Mouse (Mus musculus) spleen, adult 10 weeks (tissue): ENCODE results near the gene Trappc3. TPM values are rescaled to one million over a fixed set of nuclear protein-coding genes. Genes with fewer than 3 reads are reported as not detected.

Source experiments
- polyA plus RNA-seq: library from polyadenylated mRNA; stranded (reverse); fragments of 350-450 nt; fragmentation: Illumina TruSeq; extraction: RNeasy Lipid Tissue Mini Kit (QIAGEN cat#74804); gene quantifications from one replicate; pipeline ENCODE4 v1.2.3, GENCODE M21; 2015; ENCODE audit warnings: low replicate concordance; ENCODE audit not compliant: insufficient read depth

The Trappc3 gene
- polyA plus RNA-seq = 53.5 TPM

GRCm38 (mm10) chr4:126262119-126262807 is at the start of gene Trappc3:
Gene Trappc3 (plus strand): TSS chr4:126262325.

DNA sequence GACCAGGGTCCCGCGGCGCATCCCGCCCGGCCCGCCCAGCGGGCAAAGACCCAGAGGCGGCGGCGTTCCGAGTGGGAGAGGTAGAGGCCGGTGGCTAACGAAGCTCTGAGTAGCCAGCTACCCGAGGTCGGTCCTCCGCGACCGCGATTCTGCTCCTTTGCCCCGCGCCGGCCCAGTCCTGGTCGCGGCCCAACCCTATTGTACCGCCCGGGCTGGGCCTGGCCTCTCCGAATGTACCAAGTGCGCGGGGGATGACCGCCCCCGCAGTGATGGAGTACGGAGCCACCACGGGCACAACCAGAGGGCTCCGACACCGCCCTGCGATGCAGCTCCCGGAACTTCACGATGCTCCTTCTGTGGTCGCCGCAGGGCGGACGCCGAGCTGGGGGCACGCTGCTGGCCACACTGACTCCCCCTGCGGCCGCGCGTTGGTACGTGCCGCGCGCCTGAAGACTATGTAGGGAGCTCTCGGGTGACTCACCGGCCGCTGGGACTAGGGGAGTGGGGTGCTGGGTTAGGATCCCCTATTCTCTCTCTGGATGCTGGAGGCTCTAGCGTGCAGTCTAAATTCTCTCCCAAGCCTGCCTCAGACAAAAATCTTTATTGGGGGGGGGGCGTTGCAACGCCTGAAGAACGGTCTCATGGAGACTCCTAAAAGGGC is 5.9 kb upstream of the Trappc3 start, which contains the start of gene Map7d1:
Map7d1 (minus strand) TSS at position 213 of the 661 bp plus-strand sequence.

GRCm38 (mm10) chr4:126286492-126286891 is 24.4 kb downstream of the Trappc3 start, which contains the start of gene Col8a2:
Gene Col8a2 (plus strand): TSS chr4:126286793.

GRCm38 (mm10) chr4:126321111-126321853 is 59.2 kb downstream of the Trappc3 start, which contains the start of gene Adprhl2:
Gene Adprhl2 (minus strand): TSS chr4:126321703.

DNA sequence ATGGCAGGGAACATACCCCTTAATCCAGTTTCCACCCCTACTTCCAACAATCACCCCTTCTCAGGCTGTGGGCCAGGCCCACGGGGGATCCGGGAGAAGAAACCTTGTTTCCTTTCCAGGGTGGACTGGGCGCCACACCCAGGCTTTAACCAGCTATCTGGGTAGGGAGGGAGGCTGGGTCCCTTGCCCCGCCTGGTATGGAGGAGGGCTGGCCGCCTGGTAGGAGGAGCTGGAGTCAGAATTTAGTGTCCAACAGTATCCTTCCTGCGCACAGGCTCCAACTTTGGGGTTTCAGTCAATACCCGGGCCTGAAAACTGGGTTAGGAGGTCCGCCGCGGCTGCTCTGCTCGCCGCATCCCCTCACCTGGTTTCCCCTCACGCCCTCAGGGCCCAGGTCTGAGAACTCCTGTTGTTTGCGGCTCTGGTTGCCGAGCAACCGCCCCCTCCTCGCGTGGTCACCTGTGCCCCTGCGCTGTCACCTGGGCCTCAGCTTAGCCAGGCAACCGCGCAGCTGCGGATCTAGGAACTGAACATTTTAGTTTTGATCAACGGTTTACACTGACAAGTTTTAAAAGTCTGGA is 63.2 kb downstream of the Trappc3 start, which contains the start of gene Tekt2:
Tekt2 (minus strand) TSS at position 408 of the 581 bp plus-strand sequence.

Other genes with a start within 250 kb of the Trappc3 start
- gene Csf3r, start 237.8 kb upstream of the Trappc3 start, polyA plus RNA-seq = 39.9 TPM
- 68.2 TPM for gene Mrps15, start 215.4 kb upstream of the Trappc3 start, polyA plus RNA-seq
- 1.8 TPM for gene Oscp1, start 203.8 kb upstream of the Trappc3 start, polyA plus RNA-seq
- gene Lsm10, start 165.7 kb upstream of the Trappc3 start, polyA plus RNA-seq = 13.7 TPM
- 17.5 TPM for gene Stk40, start 158.4 kb upstream of the Trappc3 start, polyA plus RNA-seq
- 1.0 TPM for gene Eva1b, start 114.6 kb upstream of the Trappc3 start, polyA plus RNA-seq
- 1.6 TPM for gene Sh3d21, start 98.8 kb upstream of the Trappc3 start, polyA plus RNA-seq
- 350 TPM for gene Thrap3, start 59.6 kb upstream of the Trappc3 start, polyA plus RNA-seq
- 30.9 TPM for gene Map7d1, start 6.0 kb upstream of the Trappc3 start, polyA plus RNA-seq
- 3.9 TPM for gene Col8a2, start 24.5 kb downstream of the Trappc3 start, polyA plus RNA-seq
- 10.1 TPM for gene Adprhl2, start 59.4 kb downstream of the Trappc3 start, polyA plus RNA-seq
- 2.1 TPM for gene Tekt2, start 63.4 kb downstream of the Trappc3 start, polyA plus RNA-seq
- 15.7 TPM for gene Ago3, start 167.2 kb downstream of the Trappc3 start, polyA plus RNA-seq
- 42.0 TPM for gene Ago1, start 206.3 kb downstream of the Trappc3 start, polyA plus RNA-seq